Mouse (Mus musculus) adrenal gland, postnatal 25 days (tissue): ENCODE results near the gene Frrs1. TPM values are rescaled to one million over a fixed set of nuclear protein-coding genes. Genes with fewer than 3 reads are reported as not detected.
A peak's percentile ranks its signal among the peaks of the same experiment; 100 is the strongest.

Source experiments
- DNase-seq: peaks from one replicate; pipeline ENCODE4 v3.0.0; 2021; ENCODE audit warnings: mixed read lengths
- total RNA-seq: library from RNA; stranded (reverse); gene quantifications from 2 replicates; pipeline ENCODE4 v1.2.3, GENCODE M21; 2021

The Frrs1 gene
- total RNA-seq, 1 experiment from 2014 or later, result 31.4 TPM

GRCm38 (mm10) chr3:116914374-116914773 is 55.1 kb downstream of the Frrs1 start:
- DNase-seq, result no peak

- no peak for DNase-seq
Measured at GRCm38 (mm10) chr3:116914931-116915330, 55.7 kb downstream of the Frrs1 start.

- no peak for DNase-seq
Measured at GRCm38 (mm10) chr3:116917016-116917415, 57.8 kb downstream of the Frrs1 start.

- no peak for DNase-seq
Measured at GRCm38 (mm10) chr3:116921535-116921934, 62.3 kb downstream of the Frrs1 start.

- no peak for DNase-seq
Measured at GRCm38 (mm10) chr3:116923042-116923441, 63.8 kb downstream of the Frrs1 start.

- DNase-seq, result no peak
Measured at GRCm38 (mm10) chr3:116928994-116929393, 69.7 kb downstream of the Frrs1 start.

- DNase-seq, result no peak
Measured at GRCm38 (mm10) chr3:116933158-116933557, 73.9 kb downstream of the Frrs1 start.

- no peak for DNase-seq
Measured at GRCm38 (mm10) chr3:116936934-116937691, 77.8 kb downstream of the Frrs1 start.

- DNase-seq, result no peak
Measured at GRCm38 (mm10) chr3:116940804-116941558, 81.7 kb downstream of the Frrs1 start.

GRCm38 (mm10) chr3:116941559-116942117 is 82.4 kb downstream of the Frrs1 start:
- DNase-seq, result no peak

GRCm38 (mm10) chr3:116942751-116943150 is 83.5 kb downstream of the Frrs1 start:
- DNase-seq, result no peak

GRCm38 (mm10) chr3:116943422-116943821 is 84.2 kb downstream of the Frrs1 start:
- no peak for DNase-seq

- DNase-seq, result no peak
Measured at GRCm38 (mm10) chr3:116946476-116946875, 87.2 kb downstream of the Frrs1 start.

- DNase-seq, result peak; percentile 4
Measured at GRCm38 (mm10) chr3:116950665-116951115, 91.4 kb downstream of the Frrs1 start.

GRCm38 (mm10) chr3:116951489-116951888 is 92.2 kb downstream of the Frrs1 start:
- no peak for DNase-seq

- peak; percentile 6 for DNase-seq
Measured at GRCm38 (mm10) chr3:116952242-116952899, 93.1 kb downstream of the Frrs1 start.

GRCm38 (mm10) chr3:116953366-116953765 is 94.1 kb downstream of the Frrs1 start:
- no peak for DNase-seq

GRCm38 (mm10) chr3:116955061-116955460 is 95.8 kb downstream of the Frrs1 start:
- DNase-seq, result no peak
